Mouse (Mus musculus): ENCODE measurements around the gene Evi5. TPM values are rescaled to one million over a fixed set of nuclear protein-coding genes. Genes with fewer than 3 reads are reported as not detected.

The Evi5 gene
- polyA plus RNA-seq, 1 experiment from 2014 or later: 51.7 TPM

Other genes starting within 250 kb of the Evi5 start
- not detected in 2 replicates for gene Gfi1, start 149.1 kb downstream of the Evi5 start, polyA plus RNA-seq (2015; fragmentation: Nextera tagmentation; extraction: Ambion mirVana)
- 0.15 and 0.24 TPM in 2 replicates for gene Ube2d2b, start 45.0 kb downstream of the Evi5 start, polyA plus RNA-seq (2015; fragmentation: Nextera tagmentation; extraction: Ambion mirVana)
- 76.0 and 78.1 TPM in 2 replicates for gene Rpl5, start 25.4 kb upstream of the Evi5 start, polyA plus RNA-seq (2015; fragmentation: Nextera tagmentation; extraction: Ambion mirVana)
- 23.8 and 25.5 TPM in 2 replicates for gene Fam69a, start 112.0 kb upstream of the Evi5 start, polyA plus RNA-seq (2015; fragmentation: Nextera tagmentation; extraction: Ambion mirVana)
- 143 and 160 TPM in 2 replicates for gene Mtf2, start 190.6 kb upstream of the Evi5 start, polyA plus RNA-seq (2015; fragmentation: Nextera tagmentation; extraction: Ambion mirVana)

All from forebrain, embryonic 13.5 days (tissue).